8 mouse cellular contexts compared by ENCODE assay signal in genomic region chr11:116198639-116199531, GRCm38 (mm10). TPM values are rescaled to one million over a fixed set of nuclear protein-coding genes. Genes with fewer than 3 reads are reported as not detected.
DNase-seq lines count a peak whose midpoint lies in the region; ATAC-seq lines count a peak whose summit lies in the region.

Gene Ten1 (plus strand): TSS chr11:116198855.
Gene Acox1 (minus strand): TSS chr11:116199045.

- H3K9me3 ChIP-seq in hindbrain, embryonic 14.5 days (ENCODE audit: control insufficient read depth, low read length) = no peaks in the 10 kb centered on the region

- peaks cover 22% of the 10 kb centered on the region for H3K4me1 ChIP-seq in hindbrain, embryonic 14.5 days (replicated peaks; ENCODE audit: control insufficient read depth, insufficient read depth, low read length)

- no peaks in the 10 kb centered on the region for H3K27me3 ChIP-seq in hindbrain, embryonic 14.5 days (ENCODE audit: control insufficient read depth, insufficient read depth, low read length)

- H3K9ac ChIP-seq in hindbrain, embryonic 14.5 days = peak within 1 kb of the TSS; percentile 79

- DNase-seq in R1 (ENCODE audit: low read depth, low spot score) = peak; percentile 96
- DNase-seq in cerebellum, postnatal 25 days = peak; percentile 98 to 99
- DNase-seq in frontal cortex, postnatal 25 days (ENCODE audit: low spot score in 2 of 2) = peak; percentile 91 to 95
- peak; percentile 97 for DNase-seq in hindbrain, embryonic 14.5 days (ENCODE audit: low spot score)
- peak; percentile 96 for DNase-seq in layer of hippocampus, postnatal 36 days
- DNase-seq in lung, postnatal 36 days = peak; percentile 96
- DNase-seq in retina, postnatal 1 day = peak; percentile 98
- peak; percentile 95 to 96 for DNase-seq in urinary bladder, adult 18-20 months (ENCODE audit: low spot score in 2 of 2)

- H3K4me2 ChIP-seq in hindbrain, embryonic 14.5 days (replicated peaks) = peak within 1 kb of the TSS; percentile 78

- under 1% methylated on average over 61 of the region's 62 CpGs for WGBS in hindbrain, embryonic 14.5 days

- H3K27ac ChIP-seq in hindbrain, embryonic 14.5 days = peak within 1 kb of the TSS; percentile 97

- H3K4me3 ChIP-seq in hindbrain, embryonic 14.5 days (replicated peaks; ENCODE audit: low read length) = peak within 1 kb of the TSS; percentile 60

- ATAC-seq in hindbrain, embryonic 14.5 days (ENCODE audit: low FRiP score) = peak; percentile 97

- H3K36me3 ChIP-seq in hindbrain, embryonic 14.5 days (replicated peaks; ENCODE audit: control insufficient read depth, insufficient read depth) = peaks cover 23% of the 10 kb centered on the region

RNA-seq across cellular contexts. Expression of gene Ten1, which starts in this region (rescaled TPM):
- polyA plus RNA-seq in hindbrain, embryonic 14.5 days (2014; fragmentation: Nextera tagmentation; extraction: Ambion mirVana) = 80.7 and 88.0 TPM in 2 replicates
- 10 to 100 TPM; 36.1 to 45.4 TPM for total RNA-seq in layer of hippocampus, postnatal 36 days (2021)

RNA-seq across cellular contexts. Expression of gene Acox1, which starts in this region (rescaled TPM):
- polyA plus RNA-seq in hindbrain, embryonic 14.5 days (2014; fragmentation: Nextera tagmentation; extraction: Ambion mirVana) = 67.5 and 75.7 TPM in 2 replicates
- total RNA-seq in layer of hippocampus, postnatal 36 days (2021) = 100 to 1,000 TPM; 119 to 126 TPM

Comparison
In these comparisons a context has a peak if more than half of its experiments do, and no peak if none do; other contexts are left out.
1. Peak in every context shown above with its lines: DNase-seq, ATAC-seq, H3K4me3 ChIP-seq and H3K27ac ChIP-seq.